Mouse (Mus musculus): ENCODE measurements around the gene Egln1.

Egln1 gene

DNA sequence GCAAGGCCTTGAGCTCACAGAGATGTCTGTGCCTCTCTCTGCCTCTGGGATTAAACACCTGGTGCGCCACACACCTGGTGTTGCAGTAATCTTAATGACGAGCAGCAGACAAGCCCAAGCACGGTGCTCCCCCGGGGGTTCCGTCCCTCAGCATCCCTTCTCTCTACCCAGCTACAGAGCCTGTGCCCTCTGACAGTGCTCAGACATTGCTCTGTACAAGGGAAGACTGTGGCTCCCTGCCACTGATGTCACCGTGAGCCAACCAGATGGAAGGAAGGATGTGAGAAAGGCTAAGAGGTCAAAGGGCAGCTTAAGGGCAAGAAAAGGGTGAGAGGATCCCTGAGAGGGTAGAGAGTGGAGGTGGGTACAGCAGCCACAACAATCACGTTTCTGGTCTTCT lies 4.7 kb downstream of the Egln1 start:
- DNase-seq (ENCODE audit: low read depth, low spot score) = no peak

DNA sequence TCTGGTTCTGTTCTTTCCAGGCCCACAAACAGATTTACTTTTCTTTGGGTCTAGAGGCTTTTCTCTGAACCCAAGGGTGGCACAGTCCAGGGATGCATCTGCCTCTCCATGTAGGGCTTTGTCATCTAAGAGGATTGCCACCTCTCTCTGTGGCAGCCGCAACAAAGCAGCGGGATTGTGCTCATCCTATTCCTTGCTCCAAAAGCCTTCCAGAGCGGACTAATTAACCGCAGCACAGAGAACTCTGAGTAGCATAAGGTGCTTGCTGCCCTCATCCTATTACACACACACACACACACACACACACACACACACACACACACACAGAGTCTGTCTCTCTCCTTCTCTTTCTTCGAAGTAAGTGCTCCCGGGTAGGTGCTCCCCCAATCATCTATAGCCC lies 5.3 kb downstream of the Egln1 start:
- peak; percentile 60 for DNase-seq (ENCODE audit: low read depth, low spot score)

- no peak for DNase-seq (ENCODE audit: low read depth, low spot score)
Measured at GRCm38 (mm10) chr8:124937293-124937692, 11.8 kb downstream of the Egln1 start.

- no peak for DNase-seq (ENCODE audit: low read depth, low spot score)
Measured at GRCm38 (mm10) chr8:124936699-124937098, 12.4 kb downstream of the Egln1 start.

- no peak for DNase-seq (ENCODE audit: low read depth, low spot score)
Measured at GRCm38 (mm10) chr8:124935116-124935515, 14.0 kb downstream of the Egln1 start.

DNA sequence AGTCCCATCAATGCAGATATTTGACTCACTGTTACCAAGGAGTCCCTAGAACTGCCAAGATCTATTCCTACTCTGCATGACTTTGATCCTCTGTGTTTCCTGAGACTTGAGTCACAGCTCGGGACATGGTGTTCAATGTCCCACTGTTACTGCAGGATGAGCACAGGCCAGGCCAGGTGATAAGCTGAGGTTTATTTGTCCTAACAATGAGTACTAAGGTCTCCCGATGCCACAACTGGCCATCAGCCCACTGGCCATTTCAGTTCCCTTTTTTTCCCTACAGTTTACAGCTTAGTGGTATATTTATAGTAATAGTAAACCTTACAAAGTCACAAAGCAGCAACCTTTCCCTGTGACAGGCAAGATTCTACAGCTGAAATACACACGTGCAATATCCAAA lies 16.7 kb downstream of the Egln1 start:
- no peak for DNase-seq (ENCODE audit: low read depth, low spot score)

DNA sequence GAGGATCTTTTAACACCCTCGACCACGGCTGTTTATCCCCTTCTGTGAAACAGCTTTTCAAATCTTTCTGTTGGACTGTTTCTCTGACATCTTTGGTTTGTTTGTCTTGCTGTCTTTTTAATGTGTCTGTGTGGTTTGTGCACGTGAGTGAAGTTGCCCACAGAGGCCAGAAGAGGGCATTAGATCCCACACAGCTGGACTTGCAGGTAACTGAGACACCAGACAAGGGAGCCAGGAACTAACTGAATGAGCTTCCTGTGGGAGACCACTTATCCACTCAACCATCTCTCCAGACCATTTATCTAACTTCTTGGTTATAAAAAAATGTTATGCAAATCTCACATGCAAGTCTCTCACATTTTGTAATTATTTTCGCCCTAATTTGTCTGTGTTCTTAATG lies 18.5 kb downstream of the Egln1 start:
- DNase-seq (ENCODE audit: low read depth, low spot score) = no peak

GRCm38 (mm10) chr8:124930086-124930485 lies 19.0 kb downstream of the Egln1 start:
- DNase-seq (ENCODE audit: low read depth, low spot score) = no peak

DNA sequence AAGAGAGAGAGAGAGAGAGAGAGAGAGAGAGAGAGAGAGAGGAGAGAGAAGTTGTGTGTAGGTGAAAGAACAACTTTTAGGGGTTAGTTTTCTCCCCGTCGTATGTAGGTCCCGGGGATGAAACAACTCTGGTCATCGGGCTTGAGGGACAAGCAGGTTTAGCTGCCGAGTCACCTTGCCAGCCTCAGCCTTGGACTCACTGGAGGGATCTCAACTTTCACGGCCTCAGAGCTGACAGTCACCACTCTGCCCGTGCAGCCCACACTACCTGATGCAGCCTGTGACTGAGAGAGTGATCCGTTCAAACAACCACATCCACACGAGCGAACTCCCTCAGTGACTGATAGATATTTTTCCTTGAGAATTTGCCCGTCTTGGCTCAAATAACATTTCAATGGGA lies 20.1 kb downstream of the Egln1 start:
- no peak for DNase-seq (ENCODE audit: low read depth, low spot score)

- no peak for DNase-seq (ENCODE audit: low read depth, low spot score)
Measured at GRCm38 (mm10) chr8:124926351-124926771, 22.8 kb downstream of the Egln1 start.

GRCm38 (mm10) chr8:124925544-124926266 lies 23.4 kb downstream of the Egln1 start:
- no peak for DNase-seq (ENCODE audit: low read depth, low spot score)

GRCm38 (mm10) chr8:124923971-124924652 lies 25.0 kb downstream of the Egln1 start:
- no peak for DNase-seq (ENCODE audit: low read depth, low spot score)

GRCm38 (mm10) chr8:124922490-124923089 lies 26.5 kb downstream of the Egln1 start:
- DNase-seq (ENCODE audit: low read depth, low spot score) = no peak

- no peak for DNase-seq (ENCODE audit: low read depth, low spot score)
Measured at GRCm38 (mm10) chr8:124921369-124922279, 27.5 kb downstream of the Egln1 start.

GRCm38 (mm10) chr8:124917741-124918484 lies 31.2 kb downstream of the Egln1 start:
- DNase-seq (ENCODE audit: low read depth, low spot score) = no peak

- DNase-seq (ENCODE audit: low read depth, low spot score) = no peak
Measured at GRCm38 (mm10) chr8:124914061-124914460, 35.1 kb downstream of the Egln1 start.

DNA sequence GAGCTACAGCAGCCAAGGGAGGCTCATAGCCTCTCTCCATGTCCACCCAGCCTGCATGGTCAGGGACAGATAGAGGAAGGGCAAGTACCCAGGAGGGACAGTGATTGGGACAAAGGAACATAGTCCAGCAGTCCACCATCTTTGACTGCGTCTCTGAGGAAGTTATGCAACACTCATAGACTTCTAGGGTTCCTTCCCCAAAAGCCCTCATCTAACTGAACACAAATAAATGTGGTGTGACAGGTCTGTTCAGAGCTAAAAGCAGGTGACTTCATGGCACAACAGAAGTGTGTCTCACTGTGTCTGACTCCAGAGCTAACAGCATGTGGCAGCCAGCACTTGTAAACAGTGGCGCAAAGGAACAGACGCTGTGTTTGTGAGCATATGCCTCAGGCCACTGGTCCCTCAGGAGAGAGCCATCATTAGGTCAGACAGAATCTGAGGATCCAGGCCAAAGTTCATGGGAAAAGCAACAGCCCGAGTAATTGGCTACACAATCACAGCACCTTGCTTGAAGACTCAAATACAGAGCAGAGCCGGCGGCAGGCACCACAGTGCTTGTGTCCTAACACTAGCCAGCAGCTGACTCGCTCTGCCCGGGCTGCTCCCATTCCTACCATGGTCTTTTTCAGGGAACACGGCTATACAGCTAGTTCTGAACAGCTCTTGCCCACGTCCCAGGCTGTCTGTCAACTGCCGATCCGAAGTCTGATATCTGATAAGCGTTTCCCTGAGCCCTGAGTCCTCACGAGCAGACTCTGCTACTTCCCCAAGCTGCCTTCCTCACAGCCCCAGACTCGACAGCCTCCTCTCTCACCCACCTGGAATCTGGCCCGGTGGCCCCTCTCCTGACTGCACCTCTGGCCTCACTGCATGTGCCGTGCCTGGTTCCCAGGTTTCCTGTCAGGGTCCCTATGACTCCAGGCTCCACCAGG lies 36.9 kb downstream of the Egln1 start:
- DNase-seq (ENCODE audit: low read depth, low spot score) = no peak

GRCm38 (mm10) chr8:124910349-124910748 lies 38.8 kb downstream of the Egln1 start:
- no peak for DNase-seq (ENCODE audit: low read depth, low spot score)

DNA sequence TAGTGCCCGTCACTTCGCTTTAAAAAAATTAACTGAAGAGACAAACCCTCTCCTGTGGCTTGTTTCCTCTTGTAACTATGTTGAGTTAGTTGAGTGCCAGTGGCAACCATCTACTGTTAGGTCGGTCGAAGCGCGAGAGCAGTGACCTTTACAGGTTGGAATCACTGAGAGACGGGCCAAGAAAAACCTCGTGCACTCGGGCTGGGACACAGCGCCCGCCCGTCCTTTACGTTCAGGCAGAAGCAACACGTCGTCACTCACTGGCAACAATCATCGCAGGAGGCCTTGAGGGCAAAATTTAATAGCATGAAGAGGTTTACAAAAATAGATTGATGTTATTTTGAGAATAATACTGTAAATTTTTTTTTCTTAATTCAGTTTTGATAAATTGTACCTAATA lies 39.2 kb downstream of the Egln1 start:
- no peak for DNase-seq (ENCODE audit: low read depth, low spot score)

DNA sequence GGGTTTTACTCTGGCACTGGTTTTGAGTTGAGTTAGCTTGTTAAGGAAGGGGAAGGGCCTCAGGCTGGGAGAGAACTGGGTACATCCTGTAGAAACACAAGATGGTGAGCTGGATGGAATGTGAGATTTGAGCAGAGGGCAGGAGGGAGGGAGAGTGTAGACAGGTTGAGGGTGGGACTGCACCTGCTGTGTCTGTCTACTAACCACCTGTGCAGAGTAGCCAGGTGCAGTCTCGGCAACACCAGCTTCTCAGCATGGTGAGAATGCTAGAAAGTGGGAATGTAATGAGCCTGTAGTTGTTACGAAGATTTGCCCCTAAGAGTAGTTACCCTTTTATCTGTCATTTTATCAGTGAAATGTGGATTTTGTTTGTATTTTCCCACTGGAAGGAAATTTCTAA lies 43.6 kb downstream of the Egln1 start:
- DNase-seq (ENCODE audit: low read depth, low spot score) = no peak
